Mouse (Mus musculus): ENCODE data around the gene Lcmt1.

The Lcmt1 gene

DNA sequence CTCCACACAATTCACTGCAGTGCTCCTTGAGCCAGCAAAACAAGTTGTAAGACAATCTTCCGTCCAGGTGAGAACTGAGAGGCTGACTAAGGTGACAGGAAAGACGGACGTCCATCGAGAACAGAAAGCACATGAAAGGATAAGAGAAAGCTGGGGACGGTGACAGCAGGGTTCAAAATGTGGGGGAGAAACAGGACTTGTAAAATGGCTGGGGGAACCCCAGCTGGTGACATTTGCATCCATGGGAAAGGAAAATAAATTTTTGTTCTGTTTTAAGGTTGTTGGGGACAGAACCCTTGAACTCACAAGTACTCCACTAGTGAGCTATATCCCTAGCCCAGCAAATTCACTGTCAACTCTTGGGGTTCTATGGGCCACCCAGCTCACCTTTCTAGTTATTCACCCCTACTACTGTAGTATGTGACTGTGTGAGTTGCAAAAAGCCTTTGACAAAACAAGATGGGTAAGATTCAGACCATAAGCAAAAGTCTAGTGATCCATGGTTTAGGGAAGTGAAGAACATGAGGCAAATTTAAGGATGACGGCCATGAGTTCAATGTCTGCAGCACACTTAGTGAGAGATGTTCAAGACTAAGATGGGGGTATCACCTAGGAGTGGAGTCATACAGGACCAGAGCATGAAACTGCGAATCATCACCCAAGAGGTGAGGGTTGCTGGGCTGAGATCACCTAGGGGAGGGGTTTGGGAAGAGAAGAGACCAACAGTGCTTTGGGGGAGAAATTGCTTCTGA lies 8.2 kb upstream of the Lcmt1 start:
- no peak for DNase-seq (ENCODE audit: low spot score)

DNA sequence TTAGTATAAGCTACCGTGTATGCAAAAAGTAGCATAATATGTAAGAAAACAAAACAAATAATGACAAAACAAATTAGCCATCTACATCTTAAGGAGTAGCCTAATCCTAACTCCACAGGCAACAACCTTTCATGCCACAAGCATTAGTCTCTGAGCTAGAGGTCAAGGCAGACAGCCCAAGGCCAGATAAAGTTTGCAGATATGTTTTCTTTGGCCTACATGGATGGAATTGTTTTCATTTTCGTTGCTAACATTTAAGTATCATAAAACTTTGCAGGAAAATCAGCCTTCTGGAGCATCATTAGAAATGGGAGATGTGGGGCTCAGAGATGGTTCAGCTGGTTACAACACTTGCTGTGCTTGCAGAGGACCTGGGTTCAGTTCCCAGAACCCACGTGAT lies 6.8 kb upstream of the Lcmt1 start:
- DNase-seq (ENCODE audit: low spot score): no peak

DNA sequence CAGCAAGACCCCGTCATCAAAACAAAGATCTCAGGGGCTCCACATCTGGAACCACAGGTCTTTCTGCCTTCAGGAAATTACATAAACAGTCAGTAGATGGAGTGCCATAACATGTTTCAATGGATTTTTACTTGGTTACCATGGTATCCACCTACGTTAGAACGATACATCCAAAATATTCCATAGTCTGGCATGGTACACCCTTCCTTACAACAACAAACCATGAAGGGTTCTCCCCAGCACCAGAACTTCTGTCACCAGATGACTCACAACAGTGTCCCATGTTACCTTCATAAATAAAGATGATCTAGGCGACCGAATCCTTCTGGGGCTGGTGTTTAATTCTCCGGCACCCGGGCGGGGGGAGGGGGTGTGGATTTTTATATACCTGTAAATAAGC lies 5.6 kb upstream of the Lcmt1 start:
- no peak for DNase-seq (ENCODE audit: low spot score)

DNA sequence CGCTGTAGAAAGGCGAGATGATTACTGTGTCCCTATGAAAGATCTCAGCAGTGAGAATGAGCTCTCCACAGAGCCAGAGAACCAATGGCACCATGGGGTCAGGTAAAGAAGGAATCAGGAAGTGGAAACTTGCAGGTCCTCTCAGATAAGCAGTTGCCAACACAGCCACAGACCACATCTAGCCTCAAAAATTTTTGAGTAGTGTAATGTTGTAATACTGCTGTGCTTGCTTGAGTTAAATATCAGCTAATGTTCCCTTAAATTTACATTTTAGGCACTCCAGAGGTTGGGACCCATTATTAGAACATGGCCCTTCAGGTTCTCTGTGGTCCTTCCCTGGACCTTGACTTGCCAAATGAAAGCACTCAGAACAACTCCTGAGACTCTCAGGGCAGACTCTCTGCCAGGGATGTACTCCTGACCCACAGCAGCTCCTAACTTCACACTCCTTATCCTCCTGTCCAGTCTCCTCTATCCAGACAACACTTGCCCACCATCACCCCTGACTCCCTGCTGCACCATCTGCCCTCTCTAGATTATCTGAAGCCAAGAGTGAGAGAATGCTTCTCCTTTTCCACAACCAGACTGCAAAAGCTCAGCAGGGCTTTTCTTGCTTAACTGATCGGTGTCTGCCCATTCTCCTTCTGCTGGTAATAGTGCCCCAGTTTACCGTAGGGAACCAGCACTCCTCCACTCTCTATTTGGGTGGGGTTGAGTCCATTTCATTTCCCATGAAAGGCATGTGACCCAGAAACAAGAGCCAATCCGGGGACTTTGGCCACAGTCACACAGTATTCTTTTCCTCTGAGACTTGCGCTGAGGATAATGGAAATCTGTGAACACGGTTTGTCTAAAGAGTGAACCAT lies 3.5 kb upstream of the Lcmt1 start:
- no peak for DNase-seq (ENCODE audit: low spot score)

DNA sequence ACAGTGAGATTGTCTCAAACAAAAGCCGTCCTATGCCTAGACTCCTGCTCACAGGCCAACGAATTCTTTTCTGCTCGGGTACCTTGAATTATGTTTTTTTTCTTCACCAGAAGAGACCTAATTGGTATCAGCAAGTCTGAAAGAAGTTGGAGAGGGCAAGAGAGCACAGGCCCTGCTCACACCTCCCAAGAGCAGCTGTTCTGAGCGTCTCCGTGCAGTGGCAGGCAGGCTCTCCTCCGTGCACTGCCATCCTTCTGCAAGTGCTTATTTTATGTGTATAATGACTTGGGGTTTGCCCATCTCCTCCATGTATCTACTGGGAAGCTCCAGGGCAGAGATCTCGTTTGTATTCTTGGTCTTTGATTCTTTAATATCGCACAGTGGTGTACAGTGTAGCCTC lies 2.8 kb upstream of the Lcmt1 start:
- DNase-seq (ENCODE audit: low spot score): no peak

DNA sequence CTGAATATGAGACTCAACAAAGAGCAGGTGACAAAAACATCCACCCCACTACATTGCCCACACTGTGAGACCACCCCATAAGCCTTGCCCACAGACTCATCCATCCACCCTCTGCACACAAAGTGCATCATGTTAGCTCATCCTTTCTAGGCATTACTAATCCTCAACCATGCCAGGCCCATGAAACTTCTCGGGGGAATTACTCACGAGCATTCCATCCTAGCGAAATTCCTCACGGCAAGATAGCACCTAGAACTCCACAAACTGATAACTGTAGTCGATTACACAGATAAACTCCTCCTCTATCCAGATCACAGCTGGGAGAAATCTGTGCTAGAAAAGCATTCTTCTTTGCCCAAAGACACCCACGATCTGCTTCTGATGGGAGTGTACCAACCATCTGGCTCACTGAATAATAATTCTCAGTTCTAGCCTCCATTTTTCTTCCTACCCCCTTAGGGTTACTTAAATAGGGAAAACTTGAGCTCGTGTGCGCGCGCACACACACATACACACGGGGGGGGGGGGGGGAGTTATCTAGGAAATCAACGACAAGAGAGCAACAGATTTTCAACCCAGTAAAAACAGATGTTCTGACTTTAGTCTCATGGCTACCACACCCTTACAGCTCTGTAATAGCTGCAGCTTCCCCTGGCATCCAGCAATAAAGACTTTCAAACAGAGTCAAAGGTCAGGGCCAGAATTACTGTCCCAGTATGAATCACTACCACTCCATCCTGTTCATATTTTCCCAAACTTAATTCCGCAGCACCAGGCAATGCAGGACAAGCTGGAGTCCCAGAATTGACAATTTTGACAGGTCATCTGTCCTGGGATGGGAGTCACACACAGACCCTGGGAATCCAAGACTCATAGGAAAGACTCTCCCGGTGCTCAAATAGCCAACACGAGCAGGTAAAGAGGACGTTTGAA lies 2.1 kb upstream of the Lcmt1 start:
- no peak for DNase-seq (ENCODE audit: low spot score)

DNA sequence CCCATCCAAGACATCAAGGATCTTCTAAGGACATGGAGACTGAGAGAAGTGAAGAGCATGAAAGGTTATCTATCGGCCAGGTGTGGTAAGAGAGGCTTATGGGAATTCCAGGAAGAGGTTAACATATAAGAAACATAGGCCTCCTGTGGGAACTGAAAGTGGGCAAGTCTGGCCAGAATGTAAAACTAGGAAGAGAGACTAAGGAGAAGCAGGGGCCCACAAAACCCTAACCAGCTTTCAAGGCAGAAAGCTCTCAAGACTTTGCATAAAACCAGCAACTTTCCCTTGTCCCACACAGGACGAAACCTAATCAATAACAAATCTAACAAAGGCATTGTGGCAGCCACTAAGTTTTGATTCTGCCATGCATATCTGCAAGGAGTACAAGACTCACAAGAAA lies 1.4 kb upstream of the Lcmt1 start:
- DNase-seq (ENCODE audit: low spot score): no peak

DNA sequence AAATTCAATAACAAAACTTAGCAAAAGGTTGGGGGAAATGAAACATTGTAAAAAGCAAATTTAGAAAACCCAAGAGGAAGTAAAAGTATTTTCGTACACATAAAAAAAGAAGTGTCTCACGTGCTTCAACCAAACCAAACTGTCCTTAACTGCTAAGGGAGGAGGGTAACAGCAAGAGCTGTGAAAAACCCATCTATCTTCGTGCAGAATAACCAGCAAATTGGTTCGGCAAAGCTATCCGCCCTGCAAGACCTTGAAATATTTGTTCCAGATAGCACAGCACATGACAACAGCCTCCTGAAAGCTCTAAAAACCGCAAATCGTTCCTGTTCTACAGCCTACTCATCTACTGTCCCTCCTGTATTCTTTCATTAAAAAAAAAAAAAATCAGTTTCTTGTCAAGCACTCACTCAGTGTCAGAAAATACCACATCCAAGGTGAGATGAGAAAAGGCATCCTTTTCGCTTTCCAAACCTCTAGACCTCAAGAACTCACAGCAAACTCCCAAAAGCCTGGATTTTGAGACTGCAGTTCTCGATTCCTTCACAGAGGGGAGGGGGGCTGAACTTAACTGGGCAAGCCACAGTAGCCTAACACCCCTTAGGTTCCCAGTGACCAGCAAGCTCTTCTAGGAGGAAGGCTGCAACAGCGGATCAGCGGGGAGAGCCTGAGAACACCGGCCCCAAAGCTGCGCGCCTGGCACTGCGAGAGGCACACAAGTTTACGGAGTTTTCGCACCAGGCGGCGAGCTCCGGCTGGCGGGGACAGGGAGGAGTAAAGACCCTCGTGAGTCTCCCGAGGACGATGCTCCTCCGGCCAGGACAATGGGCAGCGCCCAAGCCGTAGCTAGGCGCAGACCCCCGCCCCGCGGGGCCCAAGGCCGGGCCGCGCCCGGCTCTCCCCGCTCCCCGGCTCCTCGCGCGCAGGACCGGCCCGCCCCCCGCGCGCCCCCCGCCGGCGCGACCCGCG lies 522 bp upstream of the Lcmt1 start:
- DNase-seq (ENCODE audit: low spot score): peak; percentile 16

DNA sequence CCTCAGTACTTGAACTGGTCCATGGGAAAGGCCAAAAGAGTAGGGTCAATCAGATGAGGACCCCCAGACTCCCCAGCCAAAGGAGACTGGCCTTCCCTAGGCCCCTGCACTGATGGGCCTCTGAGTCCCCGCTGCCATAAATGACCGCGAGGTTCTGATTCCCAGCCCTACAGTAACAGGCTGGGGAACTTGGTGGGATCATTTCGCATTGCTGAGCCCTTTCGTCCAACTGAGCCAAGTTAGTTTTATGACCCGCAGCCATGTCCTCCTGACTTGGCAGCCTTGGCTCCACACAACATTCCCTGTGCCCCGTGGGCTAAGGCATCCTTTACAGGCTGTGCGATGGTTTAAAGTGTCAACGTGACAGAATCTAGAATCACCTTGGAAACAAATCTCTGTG lies 1.1 kb downstream of the Lcmt1 start:
- no peak for DNase-seq (ENCODE audit: low spot score)

DNA sequence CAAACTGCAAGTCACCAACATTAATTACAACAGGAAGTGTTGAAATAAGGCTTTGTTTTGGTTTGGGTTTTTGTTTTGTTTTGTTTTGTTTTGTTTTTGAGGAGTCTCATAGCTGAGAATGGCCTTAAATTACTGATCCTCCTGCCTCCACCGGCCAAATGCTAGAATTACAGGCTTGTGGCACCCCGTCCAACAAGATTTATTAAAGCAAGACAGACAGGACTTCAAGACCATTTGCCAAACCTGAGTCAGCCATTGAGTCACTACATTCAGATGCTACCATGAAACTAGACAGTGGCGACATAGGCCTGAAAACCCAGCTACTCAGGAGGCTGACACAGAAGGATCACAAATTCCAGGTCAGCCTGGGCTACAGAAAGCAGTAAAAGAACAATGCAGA lies 1.9 kb downstream of the Lcmt1 start:
- DNase-seq (ENCODE audit: low spot score): no peak

DNA sequence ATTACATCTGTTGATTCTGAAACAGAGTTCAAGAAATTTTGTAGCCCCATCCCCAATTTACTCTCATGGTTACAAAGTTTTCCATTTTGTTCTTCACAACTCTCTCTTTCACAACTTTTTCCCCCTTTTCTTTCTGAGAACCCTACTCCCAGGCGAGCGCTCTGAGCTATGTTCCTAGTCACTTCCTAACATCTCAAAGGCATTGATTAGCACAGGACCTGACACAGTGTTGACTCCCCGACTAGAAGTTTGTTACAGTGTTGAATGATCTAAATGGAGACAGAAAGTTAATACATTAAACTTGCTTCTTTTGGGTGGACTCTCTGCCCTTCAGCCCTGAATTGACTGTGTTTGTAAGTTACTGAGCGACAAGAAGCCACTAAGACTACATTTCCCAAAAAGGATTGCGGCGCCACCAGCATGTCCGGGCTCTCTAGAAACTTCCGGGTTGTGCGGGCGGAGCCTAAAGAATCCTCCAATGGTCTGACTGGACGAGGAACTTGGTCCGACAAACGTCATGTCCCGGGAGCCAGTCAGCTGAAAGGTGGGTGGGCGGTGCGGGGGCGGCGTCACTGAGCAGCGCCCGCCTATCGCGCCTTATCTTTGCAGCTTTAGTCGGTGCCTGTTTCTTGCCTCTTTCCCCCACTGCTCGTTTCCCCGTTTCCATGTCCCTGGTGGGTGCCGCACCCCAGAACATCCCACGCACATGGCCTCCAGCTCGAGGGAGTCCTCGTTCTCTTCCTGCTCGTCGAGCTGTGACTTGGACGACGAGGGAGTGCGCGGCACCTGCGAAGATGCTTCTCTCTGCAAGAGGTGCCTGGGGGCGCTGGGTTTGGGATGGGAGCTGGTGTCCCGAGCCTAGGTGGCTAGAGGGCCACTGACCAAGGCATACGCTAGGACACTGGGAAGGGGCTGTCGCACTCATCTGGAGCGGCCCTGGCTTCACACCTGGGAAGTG lies 8.1 kb downstream of the Lcmt1 start:
- peak; percentile 94 for DNase-seq (ENCODE audit: low spot score)

DNA sequence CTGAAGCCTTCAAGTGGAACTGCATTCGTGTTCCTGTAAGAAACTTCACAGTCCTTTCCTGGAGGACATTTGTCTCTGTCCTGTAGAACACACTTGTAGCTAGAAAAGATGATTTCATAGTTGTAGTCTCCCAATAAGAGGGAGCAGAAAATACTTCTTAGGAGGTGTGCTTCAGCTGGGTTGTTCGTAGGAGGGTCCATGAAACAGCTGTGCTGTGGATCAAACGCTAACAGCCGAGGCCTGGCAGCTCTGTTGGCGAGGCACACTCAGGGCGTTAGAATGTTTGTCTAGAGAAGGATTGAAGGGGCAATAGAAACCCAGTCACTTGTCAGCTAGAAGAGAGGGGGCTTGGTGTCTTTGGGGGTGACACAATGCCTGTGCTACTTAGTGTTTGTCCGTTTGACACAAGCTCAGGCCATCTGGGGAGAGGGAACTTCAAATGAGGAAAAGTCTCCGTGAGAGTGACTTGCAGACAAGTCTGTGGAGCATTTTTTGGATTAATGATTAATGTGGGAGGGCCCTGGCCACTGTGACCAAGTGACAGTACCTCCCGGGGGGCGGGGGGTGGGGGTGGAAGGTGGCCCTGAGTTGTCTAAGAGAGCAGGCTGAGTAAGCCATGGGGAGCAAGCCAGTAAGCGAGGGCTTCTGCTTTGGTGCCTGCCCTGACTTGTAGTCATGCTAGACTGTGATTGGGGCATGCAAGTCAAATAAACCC lies 16.3 kb downstream of the Lcmt1 start:
- DNase-seq (ENCODE audit: low spot score): no peak

DNA sequence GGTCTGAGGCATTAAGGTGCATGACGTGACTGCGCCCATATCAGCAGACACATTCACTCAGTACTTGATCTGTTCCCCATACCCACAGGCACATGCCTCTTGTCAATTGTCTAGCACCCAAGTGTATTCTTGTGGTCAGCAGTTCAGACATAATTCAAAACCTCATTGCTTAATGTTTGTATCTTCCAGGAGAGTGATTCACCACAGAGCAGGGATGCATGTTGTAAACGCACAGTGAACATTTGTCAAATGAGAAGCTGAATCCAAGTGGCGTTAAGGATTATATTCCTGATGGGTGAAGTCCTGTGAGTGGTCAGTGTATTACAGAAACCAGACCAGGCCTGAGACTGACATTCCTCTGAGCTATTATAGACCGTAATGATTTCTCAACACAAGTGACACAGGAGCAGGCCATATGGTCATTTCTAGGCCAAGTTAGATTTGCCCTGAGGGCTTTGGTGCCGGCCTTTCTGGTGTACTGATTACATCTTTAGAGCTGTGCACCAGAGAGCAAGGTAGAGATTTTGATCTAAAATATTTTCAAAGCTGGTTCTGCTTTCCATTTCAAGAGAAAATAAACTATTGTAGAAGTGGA lies 20.2 kb downstream of the Lcmt1 start:
- no peak for DNase-seq (ENCODE audit: low spot score)

DNA sequence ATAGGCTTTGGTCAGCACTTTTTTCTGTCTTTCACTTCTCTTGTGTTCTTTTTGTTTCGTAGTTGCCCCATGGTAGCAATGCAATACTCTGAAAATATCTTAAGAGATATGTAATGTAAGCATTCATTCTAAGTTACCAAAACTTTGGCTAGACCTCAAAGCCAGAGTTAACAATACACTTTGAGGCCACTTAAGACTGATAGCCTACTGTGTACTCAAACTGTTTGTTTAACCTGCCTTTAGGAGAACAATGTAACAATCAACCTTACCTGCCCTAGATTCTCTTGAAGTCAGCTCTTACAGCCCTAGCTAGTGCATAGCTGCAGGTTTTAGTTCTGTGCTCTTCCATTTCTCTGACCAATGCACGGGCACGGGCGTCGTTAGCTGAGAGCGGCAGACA lies 24.7 kb downstream of the Lcmt1 start:
- DNase-seq (ENCODE audit: low spot score): no peak

DNA sequence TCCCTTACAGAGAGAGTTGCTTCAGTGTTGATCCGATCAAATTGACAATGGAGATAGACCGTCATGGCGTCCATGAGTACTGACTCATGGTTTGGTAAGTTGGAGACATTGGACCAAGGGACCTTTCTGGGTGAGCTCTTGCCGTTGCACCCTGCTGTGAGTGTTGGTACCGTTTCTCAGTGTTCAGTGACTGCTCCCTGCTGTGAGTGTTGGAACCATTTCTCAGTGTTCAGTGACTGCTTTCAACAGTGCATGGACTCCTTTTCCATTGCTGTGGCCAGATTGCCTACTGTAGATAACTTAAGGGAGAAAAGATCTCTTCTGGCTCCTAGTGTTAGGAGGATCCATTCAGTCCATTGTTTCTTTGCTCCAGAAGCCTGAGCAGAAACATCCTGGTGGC lies 27.3 kb downstream of the Lcmt1 start:
- no peak for DNase-seq (ENCODE audit: low spot score)

DNA sequence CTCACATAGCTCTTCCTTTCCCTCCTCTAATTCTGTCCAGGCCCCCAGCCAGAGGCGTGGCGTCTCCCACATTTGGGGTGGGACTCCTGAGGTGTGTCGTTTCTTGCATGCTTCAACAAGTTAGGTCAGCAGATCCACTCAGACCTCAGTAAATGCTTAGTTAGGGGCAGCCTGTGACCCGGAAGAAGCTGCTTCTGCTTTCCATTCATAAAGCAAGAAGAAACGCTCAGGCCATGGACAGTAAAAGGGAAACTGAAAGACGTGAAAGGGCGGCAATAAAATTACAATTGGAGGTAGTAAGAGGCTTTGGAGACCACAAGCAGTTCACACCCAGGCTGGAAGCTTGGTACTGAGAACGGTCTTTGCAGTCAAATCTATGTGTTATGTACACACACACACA lies 27.8 kb downstream of the Lcmt1 start:
- DNase-seq (ENCODE audit: low spot score): no peak

DNA sequence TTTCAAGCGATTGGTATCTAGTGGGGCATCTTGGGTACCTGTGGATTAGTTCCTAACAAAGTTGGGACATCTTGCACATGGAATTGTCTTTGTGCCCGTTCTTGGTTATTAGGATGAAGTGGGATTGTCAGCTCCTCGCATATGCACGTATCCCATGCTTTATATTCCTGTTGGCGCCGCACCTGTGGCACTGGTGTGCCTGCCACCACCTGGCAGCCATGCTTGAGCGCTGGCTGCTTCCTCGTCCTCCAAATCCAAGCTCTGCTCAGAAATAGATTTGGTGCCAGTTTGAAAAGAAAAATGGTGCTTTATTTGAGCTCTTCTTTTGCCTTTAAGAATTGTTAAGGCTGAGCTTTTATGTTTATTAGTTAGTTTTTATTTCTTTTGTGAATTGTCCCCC lies 28.3 kb downstream of the Lcmt1 start:
- no peak for DNase-seq (ENCODE audit: low spot score)

DNA sequence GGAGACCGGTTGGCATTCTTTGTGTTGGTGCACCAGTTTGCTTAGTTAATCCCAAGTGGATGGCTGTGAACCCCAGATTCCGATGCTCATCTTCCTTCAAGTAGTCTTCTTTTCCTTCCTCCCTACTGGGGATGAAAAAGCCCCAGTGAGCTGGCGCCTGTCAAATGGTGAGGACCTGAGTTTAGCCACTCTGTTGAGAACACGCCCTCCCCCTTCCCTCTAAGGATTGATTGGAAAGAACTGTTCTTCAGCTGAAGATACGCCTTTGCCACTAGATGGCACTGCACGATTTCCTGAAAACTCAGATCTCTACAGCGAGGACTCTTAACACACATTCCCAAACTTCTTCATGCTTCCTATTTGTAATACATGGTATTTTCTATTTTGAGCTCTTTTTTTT lies 29.2 kb downstream of the Lcmt1 start:
- DNase-seq (ENCODE audit: low spot score): no peak

DNA sequence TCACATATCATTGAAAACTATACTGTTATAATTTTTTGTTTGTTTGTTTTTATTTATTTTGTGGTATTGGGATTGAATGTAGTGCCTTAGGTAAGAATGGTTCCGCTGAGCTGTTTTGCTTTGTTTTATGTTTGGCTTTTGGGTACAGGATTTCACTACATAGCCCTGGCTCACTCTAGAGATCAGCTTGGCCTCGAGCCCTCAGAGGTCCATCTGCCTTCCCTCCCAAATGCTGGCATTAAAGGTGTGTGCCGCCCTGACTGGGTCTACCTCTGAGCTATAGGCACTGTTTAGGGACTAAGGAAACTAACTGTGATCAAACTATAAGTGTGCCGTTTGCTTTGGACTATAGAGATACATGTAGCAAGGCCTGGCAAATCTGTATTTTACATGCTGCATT lies 29.7 kb downstream of the Lcmt1 start:
- no peak for DNase-seq (ENCODE audit: low spot score)

All from ovary, adult 18-20 months (tissue).